Comparison of ENCODE assay signal across 8 mouse cellular contexts in the genomic region with DNA sequence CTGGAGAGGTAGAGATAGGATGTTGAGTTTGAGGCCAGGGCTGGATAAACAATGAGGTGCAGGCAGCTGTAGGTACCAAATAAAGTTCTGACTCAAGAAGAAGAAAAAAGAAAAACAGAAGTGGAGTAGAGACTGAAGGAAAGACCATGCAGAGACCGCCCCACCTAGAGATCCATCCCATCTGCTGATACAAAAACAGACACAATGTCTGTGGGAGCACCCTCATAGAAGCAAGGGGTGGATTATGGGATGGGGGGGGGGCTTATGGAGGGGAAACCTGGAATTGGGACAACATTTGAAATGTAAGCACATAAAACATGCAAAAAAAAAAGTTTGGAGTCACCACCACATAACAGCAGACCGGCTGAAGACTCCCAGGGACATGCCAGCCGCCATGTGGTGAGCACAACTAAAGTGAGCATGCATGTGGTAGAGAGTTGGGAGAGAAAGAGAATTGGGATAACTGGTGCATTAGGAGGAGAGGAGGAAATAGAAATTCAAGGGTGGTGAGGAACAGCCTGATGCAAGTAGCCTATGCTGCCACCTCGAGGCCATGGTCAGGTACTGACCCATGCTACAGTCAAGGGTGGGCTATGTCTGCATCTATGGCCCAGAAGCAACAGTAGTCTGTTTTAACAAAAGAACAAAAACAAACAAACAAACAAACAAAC.
DNase-seq lines count a peak whose midpoint lies in the region; ATAC-seq and TF ChIP-seq lines count a peak whose summit lies in the region.

No protein-coding gene starts in this region.

- no peaks in the 10 kb centered on the region for H3K79me2 ChIP-seq in MEL (ENCODE audit: control insufficient read depth, insufficient read depth, low read length, poor library complexity)

- H3K4me3 ChIP-seq in MEL (ENCODE audit: control insufficient read depth in 1 of 2, insufficient read depth in 1 of 2, low read depth in 2 of 2, low read length in 2 of 2): no peak overlapping the region
- no peak overlapping the region for H3K4me3 ChIP-seq in bone marrow macrophage, adult 2 months (ENCODE audit: insufficient read depth, low read length)
- no peak overlapping the region for H3K4me3 ChIP-seq in embryonic fibroblast, embryonic 13.5 days (ENCODE audit: insufficient read depth, low read length)
- H3K4me3 ChIP-seq in layer of hippocampus, adult 2 months: no peak overlapping the region
- no peak overlapping the region for H3K4me3 ChIP-seq in lung, postnatal 0 days (ENCODE audit: low read depth, low read length)

- H3K4me2 ChIP-seq in lung, postnatal 0 days (replicated peaks; ENCODE audit: low read depth, low read length): no peak overlapping the region

- TF ChIP-seq RAD21 in MEL (IDR thresholded peaks at IDR 0.05; ENCODE audit: low read depth, low read length): peak; percentile 74

- no peaks in the 10 kb centered on the region for H3K4me1 ChIP-seq in MEL (ENCODE audit: control insufficient read depth in 1 of 2, insufficient read depth in 2 of 2, low read length in 2 of 2)
- no peaks in the 10 kb centered on the region for H3K4me1 ChIP-seq in bone marrow macrophage, adult 2 months (ENCODE audit: control insufficient read depth, insufficient read depth, low read length)
- no peaks in the 10 kb centered on the region for H3K4me1 ChIP-seq in embryonic fibroblast, embryonic 13.5 days (ENCODE audit: control insufficient read depth, insufficient read depth, low read length)
- no peaks in the 10 kb centered on the region for H3K4me1 ChIP-seq in lung, postnatal 0 days (ENCODE audit: insufficient read depth, low read depth, low read length)

- 35% methylated on average over 4 of the region's 4 CpGs for WGBS in lung, postnatal 0 days

- H3K9ac ChIP-seq in MEL (ENCODE audit: control insufficient read depth, low read depth, low read length, poor library complexity, severe bottlenecking): no peak overlapping the region
- H3K9ac ChIP-seq in lung, postnatal 0 days (replicated peaks; ENCODE audit: low read depth): no peak overlapping the region

- H3K27me3 ChIP-seq in MEL (ENCODE audit: control insufficient read depth in 1 of 2, insufficient read depth in 2 of 2, low read length in 2 of 2): no peaks in the 10 kb centered on the region; a peak in 1 of 4 replicates
- no peaks in the 10 kb centered on the region for H3K27me3 ChIP-seq in lung, postnatal 0 days (replicated peaks; ENCODE audit: insufficient read depth, low read length)

- no peak for TF ChIP-seq POLR2A in MEL (IDR thresholded peaks at IDR 0.05; ENCODE audit: control insufficient read depth in 1 of 2, insufficient read depth in 1 of 2, low read depth in 1 of 2, low read length in 2 of 2, poor library complexity in 1 of 2)
- no peak for TF ChIP-seq POLR2A in bone marrow macrophage, adult 2 months (IDR thresholded peaks at IDR 0.05; ENCODE audit: borderline replicate concordance, low read depth, low read length)
- no peak for TF ChIP-seq POLR2A in embryonic fibroblast, embryonic 13.5 days (IDR thresholded peaks at IDR 0.05; ENCODE audit: low read depth, low read length)

- DNase-seq in MEL (ENCODE audit: low read depth, low spot score): peak; percentile 47
- peak; percentile 52 to 70 for DNase-seq in layer of hippocampus, adult 2 months (ENCODE audit: low spot score in 2 of 2)
- peak; percentile 89 for DNase-seq in lung, postnatal 0 days (ENCODE audit: low spot score)
- peak; percentile 84 for DNase-seq in retina, embryonic 14.5 days (ENCODE audit: low spot score)
- no peak for DNase-seq in MN1 (ENCODE audit: low spot score)

- H3K36me3 ChIP-seq in MEL (ENCODE audit: control insufficient read depth in 1 of 2, insufficient read depth in 2 of 2, low read length in 2 of 2): no peaks in the 10 kb centered on the region
- no peaks in the 10 kb centered on the region for H3K36me3 ChIP-seq in lung, postnatal 0 days (ENCODE audit: insufficient read depth, low read length)

- TF ChIP-seq CTCF in MEL (IDR thresholded peaks at IDR 0.05 in 2 of 3, conservative IDR thresholded peaks at IDR 0.05 in 1 of 3; ENCODE audit: control insufficient read depth in 1 of 3, insufficient read depth in 1 of 3, low read depth in 2 of 3, low read length in 3 of 3, poor library complexity in 1 of 3, severe bottlenecking in 1 of 3): peak; percentile 66 to 78 (median 67)
- TF ChIP-seq CTCF in bone marrow macrophage, adult 2 months (IDR thresholded peaks at IDR 0.05; ENCODE audit: low read depth, low read length): peak; percentile 73
- TF ChIP-seq CTCF in embryonic fibroblast, embryonic 13.5 days (IDR thresholded peaks at IDR 0.05; ENCODE audit: borderline replicate concordance, insufficient read depth, low read length): peak; percentile 98
- peak; percentile 92 for TF ChIP-seq CTCF in layer of hippocampus, adult 2 months (conservative IDR thresholded peaks at IDR 0.05)
- peak; percentile 95 for TF ChIP-seq CTCF in lung, postnatal 0 days (IDR thresholded peaks at IDR 0.05)

- H3K9me3 ChIP-seq in MEL (replicated peaks; ENCODE audit: insufficient read depth, low read length): no peaks in the 10 kb centered on the region
- no peaks in the 10 kb centered on the region for H3K9me3 ChIP-seq in lung, postnatal 0 days (ENCODE audit: low read length)

- no peak overlapping the region for H3K27ac ChIP-seq in MEL (ENCODE audit: control insufficient read depth, low read depth, low read length)
- no peak overlapping the region for H3K27ac ChIP-seq in bone marrow macrophage, adult 2 months (ENCODE audit: insufficient read depth, low read depth, low read length)
- no peak overlapping the region for H3K27ac ChIP-seq in embryonic fibroblast, embryonic 13.5 days (ENCODE audit: insufficient read depth, low read length)
- no peak overlapping the region for H3K27ac ChIP-seq in layer of hippocampus, adult 2 months
- H3K27ac ChIP-seq in lung, postnatal 0 days (ENCODE audit: low read length): no peak overlapping the region

- TF ChIP-seq EP300 in MEL (IDR thresholded peaks at IDR 0.05; ENCODE audit: low read depth in 1 of 2, low read length in 2 of 2): no peak
- no peak for TF ChIP-seq EP300 in lung, postnatal 0 days (IDR thresholded peaks at IDR 0.05)

- ATAC-seq in hematopoietic stem cell, adult 5-6 weeks (replicated peaks in 1 of 2; ENCODE audit: insufficient read depth in 1 of 2, low FRiP score in 2 of 2, low TSS enrichment in 1 of 2, low read depth in 1 of 2, poor library complexity in 2 of 2, severe bottlenecking in 2 of 2): peak; percentile 83 to 92
- ATAC-seq in lung, postnatal 0 days: peak; percentile 77

TF ChIP-seq in MEL, 35 proteins besides CTCF, POLR2A, EP300 and RAD21:
- no peak for TF ChIP-seq USF2 (IDR thresholded peaks at IDR 0.05; ENCODE audit: borderline replicate concordance in 1 of 2, insufficient read depth in 1 of 2, low read depth in 1 of 2, low read length in 2 of 2)
- TF ChIP-seq GABPA (IDR thresholded peaks at IDR 0.05; ENCODE audit: low read depth, low read length): no peak
- TF ChIP-seq ZC3H11A (IDR thresholded peaks at IDR 0.05; ENCODE audit: low read depth, low read length): peak; percentile 52
- no peak for TF ChIP-seq E2F4 (IDR thresholded peaks at IDR 0.05; ENCODE audit: borderline replicate concordance, low read depth, low read length)
- no peak for TF ChIP-seq MYC (IDR thresholded peaks at IDR 0.05; ENCODE audit: low read depth, low read length)
- TF ChIP-seq SMC3 (IDR thresholded peaks at IDR 0.05; ENCODE audit: low read depth, low read length): peak; percentile 65
- TF ChIP-seq BHLHE40 (IDR thresholded peaks at IDR 0.05; ENCODE audit: borderline replicate concordance, low read depth, low read length): no peak
- no peak for TF ChIP-seq MAX (IDR thresholded peaks at IDR 0.05; ENCODE audit: low read length)
